Mouse (Mus musculus) thymus, postnatal 4 days (tissue): ENCODE measurements around the gene Med17.
A peak's percentile ranks its signal among the peaks of the same experiment; 100 is the strongest.

Source experiments
- DNase-seq: peaks from one replicate; pipeline ENCODE4 v3.0.0; 2021

The Med17 gene

GRCm38 (mm10) chr9:15287846-15288245, 8.1 kb upstream of the Med17 start:
- no peak for DNase-seq

DNA sequence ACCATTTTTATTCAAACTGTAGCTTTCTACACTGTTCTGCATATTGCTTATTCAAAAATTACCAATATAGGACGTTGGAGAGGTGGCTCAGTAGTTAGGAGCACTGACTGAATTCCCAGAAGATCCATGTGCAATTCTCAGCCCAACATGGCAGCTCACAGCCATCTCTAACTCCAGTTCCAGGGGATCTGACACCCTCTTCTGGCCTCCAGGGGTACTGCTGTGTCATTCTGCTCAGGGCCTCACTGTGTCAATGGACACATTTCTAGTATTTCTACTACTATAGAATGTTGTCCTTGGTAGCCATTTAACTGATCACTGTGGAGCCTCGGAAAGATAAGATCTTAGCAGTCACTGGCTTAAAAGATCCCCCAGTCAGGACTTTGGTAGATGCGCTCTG, 5.7 kb upstream of the Med17 start:
- DNase-seq = peak; percentile 41

GRCm38 (mm10) chr9:15280491-15280879, 754 bp upstream of the Med17 start:
- DNase-seq = no peak

- no peak for DNase-seq
Measured at GRCm38 (mm10) chr9:15279139-15279648, 537 bp downstream of the Med17 start.

- DNase-seq = no peak
Measured at GRCm38 (mm10) chr9:15278343-15278742, 1.4 kb downstream of the Med17 start.

GRCm38 (mm10) chr9:15276855-15277254, 2.9 kb downstream of the Med17 start:
- no peak for DNase-seq

DNA sequence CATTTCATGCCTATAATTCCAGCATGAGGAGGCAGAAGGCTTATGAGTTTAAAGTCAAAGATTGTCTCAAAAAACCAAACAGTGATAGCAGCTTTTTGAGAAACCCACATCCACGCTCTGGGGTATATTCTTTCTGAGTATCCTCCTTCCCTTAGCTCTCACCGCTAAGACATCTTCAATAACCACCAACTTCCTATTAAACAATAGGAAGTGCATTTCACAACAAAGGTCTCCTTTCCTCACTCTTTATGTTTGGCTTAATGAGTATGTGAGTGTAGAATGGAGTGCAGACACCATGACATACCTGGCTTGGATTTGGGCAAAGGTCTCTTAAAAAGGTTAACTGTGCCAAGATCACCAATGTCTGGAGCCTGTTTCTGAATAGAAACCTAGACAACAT, 5.8 kb downstream of the Med17 start:
- DNase-seq = no peak

DNA sequence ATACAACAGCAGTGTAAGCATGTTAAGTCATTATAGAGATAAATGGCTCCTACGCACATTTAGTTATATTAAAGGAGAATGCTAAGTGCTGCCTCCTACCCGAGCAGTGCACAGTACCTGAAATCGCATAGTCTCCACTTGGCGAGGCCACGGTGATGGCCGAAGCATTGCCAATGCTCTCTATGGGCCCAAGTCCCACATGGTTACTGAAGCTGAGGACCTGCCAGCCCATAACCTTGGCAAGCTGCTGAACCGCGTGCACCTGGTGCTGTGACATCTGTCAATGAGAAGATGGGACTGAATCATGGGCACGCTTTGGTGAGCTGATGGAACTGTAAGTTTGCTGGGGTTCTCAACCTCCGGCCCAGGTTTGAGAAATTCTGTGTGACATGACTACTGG, 16.2 kb downstream of the Med17 start:
- no peak for DNase-seq

GRCm38 (mm10) chr9:15261980-15262379, 17.8 kb downstream of the Med17 start:
- no peak for DNase-seq

DNA sequence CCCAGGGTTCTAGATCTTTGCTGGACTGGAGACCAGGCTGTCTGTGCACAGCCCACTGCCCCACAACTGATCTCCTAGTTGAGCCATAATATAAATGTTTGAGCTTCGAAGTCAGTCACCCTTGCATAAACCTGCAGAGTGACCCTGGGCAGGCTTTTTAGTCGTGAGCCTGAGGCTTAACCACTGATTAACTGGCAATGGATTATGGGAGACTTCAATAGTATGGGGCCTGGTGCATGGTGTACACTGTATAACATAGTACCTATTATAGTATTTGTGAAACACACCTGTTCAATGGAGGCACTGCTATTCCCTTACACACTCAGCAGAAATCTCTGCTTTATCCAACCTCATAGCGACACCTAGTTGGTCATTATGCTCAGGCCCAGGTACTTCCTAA, 23.5 kb downstream of the Med17 start:
- no peak for DNase-seq

DNA sequence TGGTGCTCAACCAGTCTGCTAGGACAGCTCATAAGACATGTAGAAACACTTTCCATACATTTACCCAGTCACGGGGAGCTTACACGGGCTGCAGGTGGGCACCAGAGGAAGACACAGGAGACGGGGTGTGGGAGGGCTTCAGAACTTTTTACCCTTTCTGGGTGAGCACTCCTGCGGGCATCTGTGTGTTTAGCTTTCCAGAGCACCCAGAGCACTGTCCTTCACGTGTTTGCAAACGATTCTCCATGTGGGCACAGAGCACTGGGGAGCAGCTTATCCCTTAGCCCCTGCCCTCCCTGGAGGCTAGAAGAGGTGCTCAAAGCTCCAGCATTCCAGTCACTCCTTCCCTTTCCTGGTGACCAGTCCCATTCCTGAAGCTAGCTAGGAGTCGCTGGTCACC, 25.2 kb downstream of the Med17 start:
- no peak for DNase-seq

DNA sequence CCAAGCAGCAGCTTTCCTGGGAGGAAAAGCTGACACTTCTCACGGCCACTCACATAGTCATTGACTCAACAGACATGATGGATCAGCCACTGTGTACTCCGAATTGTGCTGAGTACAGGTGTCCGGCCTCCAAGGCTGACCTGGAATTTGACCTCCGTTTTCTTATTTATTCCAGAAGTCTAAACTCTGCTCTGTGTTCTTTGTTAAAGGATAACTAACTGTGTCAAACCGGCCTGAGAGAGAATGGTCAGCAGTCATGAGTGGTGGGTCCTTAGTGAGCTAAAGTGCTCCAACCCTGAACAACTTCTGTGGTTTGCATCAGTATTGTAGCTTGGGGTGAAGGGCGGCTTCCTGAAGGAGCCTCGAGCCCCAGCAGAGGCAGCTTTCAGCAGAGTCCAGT, 27.5 kb downstream of the Med17 start:
- no peak for DNase-seq

DNA sequence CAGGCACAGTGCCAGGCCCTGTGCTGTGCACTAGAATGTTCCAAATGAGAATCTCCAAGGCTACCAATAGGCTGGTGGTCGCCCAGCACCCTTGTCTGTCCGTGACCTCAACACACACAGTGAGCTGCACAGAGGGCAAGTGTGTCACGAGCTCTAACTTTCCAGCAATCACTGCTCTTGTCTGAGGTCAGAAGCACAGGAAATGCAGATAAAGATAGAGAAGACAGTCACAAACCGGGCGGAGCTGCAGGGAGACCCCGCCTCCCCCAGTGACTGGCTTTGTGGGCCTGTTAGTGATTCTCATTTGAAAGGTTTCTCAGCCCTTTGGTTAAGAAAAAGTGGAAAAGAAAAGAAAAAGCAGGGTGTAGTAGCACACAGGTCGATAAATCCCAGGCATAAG, 29.4 kb downstream of the Med17 start:
- peak; percentile 25 for DNase-seq

- DNase-seq = no peak
Measured at GRCm38 (mm10) chr9:15245319-15246075, 34.2 kb downstream of the Med17 start.

GRCm38 (mm10) chr9:15242130-15242529, 37.6 kb downstream of the Med17 start:
- no peak for DNase-seq

- DNase-seq = peak; percentile 73
Measured at GRCm38 (mm10) chr9:15241596-15241939, 38.2 kb downstream of the Med17 start.

DNA sequence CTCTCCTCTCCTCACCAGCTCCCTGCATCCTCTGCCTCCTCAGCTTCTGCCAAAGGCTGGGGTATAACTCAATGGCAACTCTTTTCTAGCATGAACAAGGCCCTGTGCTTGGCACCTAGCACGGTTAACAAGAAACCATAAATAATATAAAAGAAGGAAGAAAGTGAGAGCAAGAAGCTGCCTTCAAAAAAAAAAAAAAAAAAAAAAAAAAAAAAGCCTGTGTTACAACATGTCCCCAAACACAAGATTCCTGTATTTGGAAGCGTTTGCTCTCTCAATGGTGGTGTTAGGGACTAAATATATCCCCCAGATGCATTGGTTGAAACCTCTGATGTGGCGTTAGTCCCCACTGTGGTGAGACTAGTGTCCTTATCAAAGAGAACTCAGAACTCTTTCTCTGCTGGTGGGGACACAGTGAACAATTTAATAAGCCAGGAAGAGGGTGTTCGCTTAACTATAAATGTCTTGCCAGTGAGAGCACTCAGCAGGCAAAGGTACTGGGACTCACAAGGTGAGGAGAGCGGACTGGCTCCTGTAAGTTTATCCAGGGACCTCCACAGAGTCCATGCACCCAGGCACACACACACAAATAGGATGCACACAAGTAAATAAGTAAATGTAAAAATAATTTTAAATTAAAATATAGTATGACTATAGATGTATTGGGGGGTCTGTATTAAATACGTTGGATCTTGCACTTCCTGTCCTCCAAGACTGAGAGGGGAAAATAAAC, 38.7 kb downstream of the Med17 start:
- DNase-seq = no peak

DNA sequence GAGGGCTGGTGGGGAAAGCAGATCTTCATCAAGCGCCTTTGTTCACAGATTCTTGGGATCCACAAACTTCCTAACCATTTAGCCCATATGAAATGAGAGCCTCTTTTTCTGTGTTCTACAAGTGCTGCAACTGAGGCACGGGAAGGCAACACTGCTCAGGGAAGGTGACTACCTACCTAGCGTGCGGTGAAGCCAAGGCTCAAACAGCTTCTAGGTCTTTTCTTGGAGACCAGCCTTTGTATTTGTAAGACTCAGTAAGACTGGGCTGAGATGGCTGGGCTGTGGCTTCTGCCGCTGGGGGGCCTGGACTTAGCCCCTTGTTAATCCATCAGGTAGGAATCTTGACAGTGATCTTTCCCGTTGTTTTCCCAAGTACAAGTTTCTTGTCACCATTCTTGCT, 39.7 kb downstream of the Med17 start:
- DNase-seq = no peak

DNA sequence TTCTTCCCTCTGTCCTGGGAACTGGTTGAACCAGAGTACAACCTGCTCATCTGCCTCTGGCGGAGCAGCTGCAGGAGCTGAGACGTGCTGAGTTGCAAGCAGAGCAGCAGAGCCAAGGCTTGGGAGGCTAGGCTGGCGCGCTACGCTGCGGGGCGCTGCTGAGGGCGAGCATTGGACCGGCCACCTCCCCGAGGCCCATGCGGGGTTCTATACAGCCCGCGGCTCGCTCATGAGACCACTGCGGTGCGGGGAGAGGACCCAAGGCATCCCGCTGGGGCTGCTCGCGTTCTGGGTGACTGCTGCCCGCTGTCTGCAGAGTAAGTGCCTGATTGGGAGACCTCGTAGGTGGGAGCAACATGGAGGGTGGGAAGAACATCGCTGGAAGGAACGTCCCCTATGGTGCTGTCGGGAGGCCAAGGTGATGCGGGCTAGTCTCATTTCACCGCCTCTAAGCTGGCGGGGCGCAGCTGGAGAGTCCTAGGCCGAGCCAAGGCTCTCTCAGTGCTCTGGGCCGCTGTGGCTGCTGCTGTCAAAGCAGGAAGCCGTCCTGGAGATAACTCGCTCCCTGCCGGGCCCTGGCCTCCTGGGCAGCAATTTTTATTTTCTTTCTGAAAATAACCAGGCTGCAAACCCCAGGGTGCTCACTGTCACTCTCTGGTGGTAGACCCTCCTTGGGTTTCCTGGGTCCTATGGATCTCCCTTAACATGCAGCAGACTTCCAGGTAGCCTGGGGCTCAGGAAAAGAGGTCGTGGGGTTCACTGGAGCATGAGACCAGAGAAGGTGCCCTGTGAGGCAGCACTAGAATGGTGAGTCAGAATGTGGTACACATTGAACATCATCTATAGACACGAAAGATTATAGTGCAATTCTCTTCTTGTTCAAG, 40.4 kb downstream of the Med17 start, which contains the start of gene Vstm5:
Vstm5 (plus strand) TSS at position 4 of the 884 bp plus-strand sequence.
- peak; percentile 13 for DNase-seq

DNA sequence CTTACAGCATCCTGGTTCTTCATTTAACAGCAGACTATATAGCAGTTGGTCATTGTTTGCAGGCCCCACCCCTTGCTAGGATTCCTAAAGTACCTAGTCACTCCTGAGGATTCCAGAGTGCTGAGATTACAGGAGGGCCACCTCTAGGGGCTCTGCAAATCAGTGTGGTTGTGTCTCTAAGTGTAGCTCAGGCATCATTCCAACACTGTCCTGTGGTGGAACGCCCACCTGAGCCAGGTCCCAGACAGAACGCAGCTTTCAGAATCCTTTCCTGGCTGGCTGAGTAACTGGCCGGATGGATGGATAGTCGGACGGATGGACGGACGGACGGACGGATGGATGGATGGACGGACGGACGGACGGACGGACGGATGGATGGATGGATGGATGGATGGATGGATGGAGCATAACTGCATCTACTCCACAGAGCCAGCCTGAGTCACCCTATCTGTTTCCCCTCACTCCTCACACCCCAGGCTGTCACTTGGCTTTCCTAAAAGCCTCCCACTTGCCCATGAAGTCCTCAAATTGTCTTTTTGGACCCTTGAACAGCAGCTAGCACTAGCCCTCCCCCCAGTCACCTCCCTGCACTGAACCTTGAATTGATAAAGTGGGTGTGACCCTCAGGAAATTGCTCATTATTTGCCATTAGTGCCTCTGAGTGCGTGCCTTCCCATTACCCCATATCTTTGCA, 41.3 kb downstream of the Med17 start:
- DNase-seq = no peak

DNA sequence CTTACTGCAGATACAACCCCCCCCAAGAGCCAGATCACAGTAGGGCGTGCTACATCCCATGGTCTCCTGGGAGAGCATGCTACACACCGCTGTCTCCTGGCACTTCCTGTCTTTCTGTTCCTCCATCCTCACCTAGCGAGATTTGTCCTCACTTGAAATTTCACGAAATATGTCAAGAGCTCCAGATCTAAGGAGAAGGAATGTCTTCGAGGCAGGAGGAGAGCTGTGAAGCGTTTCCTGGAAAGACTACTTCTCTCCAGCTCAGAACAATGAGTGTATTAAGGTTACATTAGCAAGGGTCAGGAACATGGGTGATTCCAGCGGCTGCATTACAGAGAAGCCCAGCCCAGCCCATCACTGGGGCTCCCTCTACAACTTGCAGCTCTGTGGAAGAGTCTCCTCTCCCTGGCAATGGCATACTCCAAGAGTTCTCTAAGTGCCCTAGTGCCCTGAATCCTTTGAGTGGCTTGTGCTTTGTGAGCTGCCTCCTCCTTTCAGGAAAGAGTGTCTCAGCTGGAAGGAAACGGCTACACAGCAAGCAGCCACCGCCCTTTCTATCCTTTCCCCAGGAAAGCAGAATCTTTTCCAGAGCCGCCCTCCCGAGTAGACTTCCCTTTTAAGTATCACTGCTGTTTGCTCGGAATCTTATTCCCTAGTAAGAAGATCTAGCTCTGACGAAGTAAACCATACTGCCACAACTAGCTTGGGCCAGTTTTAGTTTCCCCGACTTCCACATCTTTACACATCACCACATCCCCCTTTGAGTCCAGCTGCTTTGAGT, 42.0 kb downstream of the Med17 start:
- no peak for DNase-seq

GRCm38 (mm10) chr9:15235986-15236385, 43.7 kb downstream of the Med17 start:
- no peak for DNase-seq
